Mouse (Mus musculus) kidney, adult 2 months (tissue): Measurements from ENCODE around the gene Dcp1b. TPM values are rescaled to one million over a fixed set of nuclear protein-coding genes. Genes with fewer than 3 reads are reported as not detected.

Source experiments
- DNase-seq: peaks from one replicate; pipeline ENCODE4 v3.0.0; 2021
- H3K27ac ChIP-seq: fragments of 200-500 bp; 2 replicates; pipeline ENCODE4 v1.5.1; 2012; ENCODE audit warnings: low read depth, low read length, control low read depth, inconsistent platforms; ENCODE audit not compliant: insufficient read depth
- H3K27me3 ChIP-seq: fragments of 200-500 bp; replicated peaks from 2 replicates; pipeline ENCODE4 v1.6.1; 2012; ENCODE audit warnings: mild to moderate bottlenecking, moderate library complexity, low read length, inconsistent platforms; ENCODE audit not compliant: control insufficient read depth, insufficient read depth
- H3K36me3 ChIP-seq: fragments of 200-500 bp; 2 replicates; pipeline ENCODE4 v1.6.1; 2012; ENCODE audit warnings: mild to moderate bottlenecking, moderate library complexity, low read length, inconsistent platforms; ENCODE audit not compliant: control insufficient read depth, insufficient read depth
- H3K4me1 ChIP-seq: fragments of 200-500 bp; 2 replicates; pipeline ENCODE4 v1.6.1; 2011; ENCODE audit warnings: low read length; ENCODE audit not compliant: control insufficient read depth, insufficient read depth
- H3K4me3 ChIP-seq: fragments of 200-500 bp; 2 replicates; pipeline ENCODE4 v1.5.1; 2011; ENCODE audit warnings: mild to moderate bottlenecking, low read depth, low read length, control low read depth; ENCODE audit not compliant: insufficient read depth
- CTCF ChIP-seq: fragments of 200-500 bp; conservative IDR thresholded peaks from 2 replicates; pipeline ENCODE4 v1.5.1; 2011; ENCODE audit warnings: low read depth, mild to moderate bottlenecking, control low read depth, low read length, moderate library complexity, mixed read lengths; ENCODE audit not compliant: insufficient read depth, insufficient read length
- POLR2A ChIP-seq: fragments of 200-500 bp; IDR thresholded peaks from one replicate; pipeline ENCODE4 v1.6.1; 2011; ENCODE audit warnings: low read depth, low read length, control low read depth
- WGBS: fragments of 180-500 bp; shearing (Covaris S2); methylation state at CpG from one replicate; pipeline ENCODE4 v1.1.7; 2018; 5-methylcytosine and 5-hydroxymethylcytosine counted together
- polyA plus RNA-seq: library from polyadenylated mRNA; depleted of rRNA; stranded (reverse); fragments of >200 nt; gene quantifications from 2 replicates; pipeline ENCODE4 v1.2.3, GENCODE M21; 2012

Dcp1b gene
- polyA plus RNA-seq, 1 experiment, result 13.0 TPM

DNA sequence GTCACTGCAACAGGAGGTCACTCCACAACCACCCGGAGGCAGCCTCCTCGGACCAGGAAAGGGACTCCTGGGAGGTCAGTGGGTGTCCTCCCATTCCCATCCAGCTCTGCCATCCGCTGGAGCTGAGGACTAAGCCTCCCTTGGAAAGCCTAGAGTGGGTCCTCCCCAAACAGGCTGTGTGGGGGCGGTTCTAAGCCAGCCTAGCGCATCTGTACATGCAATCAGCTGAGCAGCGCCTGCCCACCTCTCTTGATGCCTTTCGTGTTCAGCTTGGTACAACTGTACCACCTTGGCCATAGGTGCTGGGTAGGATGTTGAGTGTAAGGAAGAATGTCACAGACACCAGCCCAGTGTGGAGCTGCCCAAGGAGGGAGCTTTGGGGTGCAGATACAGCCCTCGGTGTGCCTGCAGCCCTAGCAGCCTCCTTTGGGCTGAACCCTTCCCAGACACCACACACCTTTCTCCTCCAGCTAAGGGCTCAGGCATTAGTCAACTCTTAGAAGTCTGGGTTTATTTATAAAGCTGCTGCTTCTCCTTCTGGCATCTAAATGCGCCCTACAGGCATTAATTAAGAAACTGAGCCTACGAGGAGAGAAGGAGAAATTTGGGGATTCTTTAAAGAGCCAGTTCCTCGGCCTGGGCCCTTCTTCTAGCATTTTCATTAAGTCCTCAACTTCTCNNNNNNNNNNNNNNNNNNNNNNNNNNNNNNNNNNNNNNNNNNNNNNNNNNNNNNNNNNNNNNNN is 54.0 kb downstream of the Dcp1b start:
- TF ChIP-seq CTCF (no peak), POLR2A (no peak)
- H3K4me3 ChIP-seq, result no peak overlapping the region
- no peaks in the 10 kb centered on the region for H3K27me3 ChIP-seq
- H3K36me3 ChIP-seq, result no peaks in the 10 kb centered on the region
- WGBS, result 72% methylated on average over 11 of the region's 11 CpGs
- no peak for DNase-seq
- no peaks in the 10 kb centered on the region for H3K4me1 ChIP-seq
- H3K27ac ChIP-seq, result no peak overlapping the region

DNA sequence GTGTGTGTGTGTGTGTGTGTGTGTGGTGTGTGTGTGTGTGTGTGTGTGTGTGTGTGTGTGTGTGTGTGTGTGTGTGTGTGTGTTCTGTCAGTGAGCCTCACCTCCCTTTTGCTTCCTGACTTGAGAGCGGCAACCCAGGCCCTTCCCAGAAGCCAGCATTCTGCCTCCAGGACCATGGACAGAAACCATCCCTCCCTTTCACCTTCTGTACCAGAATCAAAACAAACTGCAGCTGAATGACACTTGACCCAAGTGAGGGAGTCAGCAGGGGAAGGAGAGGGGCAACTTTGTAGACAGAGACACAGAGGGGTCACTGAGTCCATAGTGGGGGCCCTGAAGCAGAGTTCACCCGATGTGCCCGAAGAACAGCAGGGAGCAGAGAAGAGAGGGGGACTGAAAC is 58.0 kb downstream of the Dcp1b start:
- H3K36me3 ChIP-seq, result no peaks in the 10 kb centered on the region
- no peak for DNase-seq
- WGBS, result 10% methylated on average over 3 of the region's 3 CpGs

DNA sequence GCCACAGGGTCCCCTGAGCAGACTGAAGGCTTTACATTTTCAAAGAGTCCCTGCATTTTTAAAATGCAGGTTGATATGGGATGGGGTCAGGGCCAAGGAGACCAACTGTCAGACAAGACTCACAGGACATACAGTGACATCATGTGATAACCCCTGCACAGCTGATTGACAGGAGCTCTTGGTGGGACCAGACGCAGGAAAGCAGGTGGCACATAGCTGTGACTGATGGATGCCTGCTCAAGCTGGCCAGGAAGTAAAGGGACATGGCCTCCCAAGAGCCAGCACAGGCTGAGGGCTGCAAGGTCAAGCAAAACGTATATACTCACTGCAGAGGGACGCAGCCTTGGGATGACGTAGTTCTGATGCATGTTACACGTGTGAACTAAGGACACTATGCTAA is 60.4 kb downstream of the Dcp1b start:
- Histone ChIP-seq H3K36me3 (no peaks in the 10 kb centered on the region), H3K27me3 (no peaks in the 10 kb centered on the region), H3K4me3 (no peak overlapping the region), H3K4me1 (no peaks in the 10 kb centered on the region), H3K27ac (no peak overlapping the region)
- TF ChIP-seq POLR2A (no peak), CTCF (no peak)
- WGBS, result 66% methylated on average over 5 of the region's 5 CpGs
- DNase-seq, result no peak

More for the DNA sequence above, 58.0 kb downstream of the Dcp1b start:
- Histone ChIP-seq H3K4me3 (no peak overlapping the region), H3K27ac (no peak overlapping the region), H3K27me3 (no peaks in the 10 kb centered on the region), H3K4me1 (no peaks in the 10 kb centered on the region)
- TF ChIP-seq POLR2A, result no peak
- TF ChIP-seq CTCF, result no peak

DNA sequence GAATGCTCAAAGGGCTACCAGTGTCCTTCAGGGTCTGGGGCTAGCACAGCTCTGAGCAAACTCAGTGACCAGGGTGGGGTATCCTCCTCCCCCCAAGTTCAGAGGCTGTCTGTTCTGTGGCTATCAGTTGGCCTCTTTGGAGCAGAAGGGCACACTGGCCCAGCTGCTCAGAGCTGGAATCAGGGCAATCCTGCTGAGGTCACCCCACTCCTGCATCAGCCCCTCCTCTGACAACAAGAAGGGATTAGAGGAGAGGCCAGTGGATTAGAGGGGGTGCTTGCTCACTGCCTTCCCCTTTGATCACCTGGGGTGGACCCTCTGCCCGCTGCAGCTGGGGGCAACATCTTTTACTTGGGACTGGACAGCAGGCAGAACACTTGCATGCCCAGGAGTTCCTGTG is 61.2 kb downstream of the Dcp1b start, which contains the start of gene Cacna2d4:
Gene Cacna2d4, plus strand, starts transcription at position 286 of the 400 bp plus-strand sequence.
- no peaks in the 10 kb centered on the region for H3K27me3 ChIP-seq
- no peak within 1 kb of the TSS for H3K27ac ChIP-seq
- DNase-seq, result no peak
- no peaks in the 10 kb centered on the region for H3K36me3 ChIP-seq
- 60% methylated on average over 1 of the region's 1 CpGs for WGBS
- no peak for TF ChIP-seq CTCF
- no peak for TF ChIP-seq POLR2A
- H3K4me3 ChIP-seq, result no peak within 1 kb of the TSS
- no peaks in the 10 kb centered on the region for H3K4me1 ChIP-seq

DNA sequence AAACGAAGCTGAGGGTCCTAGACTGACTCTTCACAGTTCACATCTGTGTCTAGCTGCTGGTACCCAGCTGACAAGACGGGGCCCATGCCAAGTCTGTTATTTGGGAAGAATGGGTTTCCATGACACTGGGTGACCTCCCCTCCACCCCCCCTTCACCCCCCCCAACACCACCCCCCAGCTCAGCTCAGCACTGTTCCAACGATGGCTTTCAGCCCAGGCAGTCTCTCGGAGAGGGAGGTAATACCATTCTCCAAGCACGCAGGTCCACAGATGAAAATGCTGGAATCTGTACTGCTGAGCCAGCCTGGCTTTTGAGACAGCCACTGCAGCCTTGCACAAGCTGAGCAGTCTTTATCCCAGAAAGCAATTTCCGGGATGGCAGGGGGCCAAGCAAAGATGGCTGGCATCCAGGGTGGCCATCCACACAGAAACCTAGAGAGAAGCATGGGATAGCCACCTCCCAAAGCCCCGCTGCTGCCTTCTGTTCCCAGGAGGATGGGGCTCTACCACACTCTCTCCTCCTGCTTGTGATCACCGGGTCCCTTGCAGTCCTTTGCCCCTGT is 62.5 kb downstream of the Dcp1b start:
- no peaks in the 10 kb centered on the region for H3K4me1 ChIP-seq
- no peak overlapping the region for H3K27ac ChIP-seq
- H3K36me3 ChIP-seq, result no peaks in the 10 kb centered on the region
- H3K27me3 ChIP-seq, result no peaks in the 10 kb centered on the region
- WGBS, result 49% methylated on average over 8 of the region's 8 CpGs
- peak; percentile 21 for DNase-seq
- no peak for TF ChIP-seq CTCF
- no peak for TF ChIP-seq POLR2A
- H3K4me3 ChIP-seq, result no peak overlapping the region

DNA sequence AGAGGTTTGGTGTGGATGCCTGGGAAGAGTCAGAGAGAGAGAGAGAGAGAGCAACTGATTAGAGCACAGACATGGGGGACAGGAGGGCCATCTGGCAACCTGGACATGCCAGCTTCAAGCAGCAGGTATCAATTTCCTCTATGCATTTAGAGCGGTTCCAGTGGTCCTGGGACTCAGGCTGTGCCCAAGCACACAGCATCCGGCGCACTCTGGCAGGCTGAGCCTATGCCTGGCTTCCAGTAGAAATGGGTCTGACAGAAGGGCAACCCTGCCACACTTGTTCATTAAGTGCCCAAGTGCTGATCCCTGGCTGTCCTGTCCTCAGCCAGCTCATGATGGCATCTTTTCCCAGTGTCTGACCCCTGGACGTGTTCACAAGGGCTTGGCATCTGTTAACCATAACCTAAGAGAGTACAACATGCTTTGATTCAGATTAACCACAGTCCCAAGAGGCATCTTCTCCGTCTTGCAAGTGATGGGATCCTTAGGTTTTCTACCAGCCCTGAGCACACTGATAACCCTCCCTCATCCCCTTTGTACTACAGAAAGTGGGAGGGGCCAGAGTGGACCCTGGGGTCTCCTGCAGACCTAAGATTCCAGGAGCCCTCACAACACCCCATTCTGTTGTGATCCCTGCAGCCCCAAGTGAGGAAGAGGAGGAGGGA is 64.4 kb downstream of the Dcp1b start:
- no peak for TF ChIP-seq CTCF
- TF ChIP-seq POLR2A, result no peak
- DNase-seq, result no peak

DNA sequence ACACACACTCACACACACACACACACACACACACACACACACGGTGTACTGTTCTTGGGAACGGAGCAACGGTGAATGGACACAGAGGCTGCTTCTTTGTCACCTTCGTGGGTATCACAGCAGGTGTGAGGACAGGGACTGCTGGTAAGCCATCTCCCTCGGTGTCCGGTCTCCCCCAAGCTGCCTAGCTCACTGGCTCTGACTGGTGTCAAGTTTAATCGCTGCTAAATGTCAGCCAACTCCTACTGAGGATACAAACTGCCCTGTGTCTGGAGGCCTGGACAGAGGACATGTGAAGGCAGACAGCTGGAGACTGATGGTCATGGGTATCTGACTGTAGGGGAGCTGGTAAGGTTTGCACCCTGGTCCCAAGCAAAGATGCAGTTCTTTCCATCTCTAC is 65.2 kb downstream of the Dcp1b start:
- Histone ChIP-seq H3K27ac (no peak overlapping the region), H3K4me3 (no peak overlapping the region), H3K36me3 (no peaks in the 10 kb centered on the region), H3K4me1 (no peaks in the 10 kb centered on the region), H3K27me3 (no peaks in the 10 kb centered on the region)
- TF ChIP-seq POLR2A (no peak), CTCF (no peak)
- 39% methylated on average over 7 of the region's 7 CpGs for WGBS
- no peak for DNase-seq

More for the DNA sequence above, 64.4 kb downstream of the Dcp1b start:
- no peak overlapping the region for H3K4me3 ChIP-seq
- no peaks in the 10 kb centered on the region for H3K36me3 ChIP-seq
- H3K27ac ChIP-seq, result no peak overlapping the region
- H3K27me3 ChIP-seq, result no peaks in the 10 kb centered on the region
- H3K4me1 ChIP-seq, result no peaks in the 10 kb centered on the region
- WGBS, result 80% methylated on average over 5 of the region's 5 CpGs
